Comparison of ENCODE assay signal across 8 mouse cellular contexts in the genomic region with DNA sequence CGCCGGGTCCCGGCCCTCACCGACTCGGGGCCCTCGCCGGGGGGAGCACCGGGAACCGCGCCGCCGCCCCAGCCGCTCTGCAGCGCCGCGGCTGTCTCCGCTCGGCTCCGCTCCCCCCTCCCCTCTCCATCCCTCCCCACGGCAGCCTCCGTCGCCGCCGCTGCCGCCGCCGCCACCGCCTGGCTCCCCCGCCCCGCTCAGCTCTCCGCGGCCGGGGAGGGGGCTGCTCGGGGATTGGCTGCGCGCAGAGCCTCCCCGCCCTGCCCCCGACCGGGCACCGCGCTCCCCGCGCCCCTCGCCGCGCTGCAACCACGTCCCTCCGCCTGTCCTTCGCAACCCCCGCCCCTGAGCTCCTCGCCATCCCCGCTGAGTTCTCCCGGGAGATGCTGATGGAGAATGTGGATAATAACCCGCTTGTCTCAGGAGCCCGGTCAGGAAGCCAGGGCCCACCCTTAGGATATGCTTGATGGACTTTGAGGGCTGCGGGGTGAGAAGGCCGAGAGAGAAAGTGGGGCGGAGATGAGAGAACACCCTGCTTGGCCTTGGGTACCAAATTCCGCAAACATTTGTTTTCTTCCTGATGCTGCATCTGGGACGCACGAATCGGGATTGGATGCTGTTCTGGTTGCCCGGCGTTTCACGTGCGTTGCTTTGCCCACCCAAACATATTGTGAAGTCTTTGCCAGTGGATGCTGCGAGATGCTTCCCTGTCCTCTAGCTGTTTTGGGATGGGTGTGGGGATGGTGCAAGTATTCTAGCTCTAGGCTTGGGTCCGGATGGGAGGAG. TPM values are rescaled to one million over a fixed set of nuclear protein-coding genes. Genes with fewer than 3 reads are reported as not detected.
DNase-seq lines count a peak whose midpoint lies in the region; ATAC-seq and TF ChIP-seq lines count a peak whose summit lies in the region.

Fam131b (minus strand) TSS at position 162 of the 786 bp plus-strand sequence.

- CTCF ChIA-PET in Patski (lab: Charles Lee), result interaction anchor here (0.7 to 2.1 kb wide), 24 partner anchors 8 to 120 kb away, joined by 3 to 15 read pairs (median 4); partner anchors contain the start of genes Clcn1 and Zyx

- no peaks in the 10 kb centered on the region for H3K27me3 ChIP-seq in Patski
- peaks cover 58% of the 10 kb centered on the region for H3K27me3 ChIP-seq in heart, embryonic 13.5 days (replicated peaks)
- peaks cover 34% of the 10 kb centered on the region for H3K27me3 ChIP-seq in lung, embryonic 14.5 days (ENCODE audit: insufficient read depth, low read length)

- ATAC-seq in Patski, result peak; percentile 60
- ATAC-seq in heart, embryonic 13.5 days (ENCODE audit: extremely low read depth, insufficient number of reproducible peaks, low FRiP score, low TSS enrichment), result peak; percentile 21; the same call in 1 of the 2 replicates
- ATAC-seq in lung, embryonic 14.5 days (ENCODE audit: insufficient read depth), result peak; percentile 80

- H3K9me3 ChIP-seq in heart, embryonic 13.5 days, result no peaks in the 10 kb centered on the region
- H3K9me3 ChIP-seq in lung, embryonic 14.5 days (ENCODE audit: low read depth, low read length), result no peaks in the 10 kb centered on the region

- POLR2A ChIA-PET in Patski (lab: Charles Lee), result no interaction called here

- H3K4me2 ChIP-seq in heart, embryonic 13.5 days, result peak within 1 kb of the TSS; percentile 97
- H3K4me2 ChIP-seq in lung, embryonic 14.5 days, result peak within 1 kb of the TSS; percentile 96

- DNase-seq in B cell, adult 2 months, result peak; percentile 25 to 35
- no peak for DNase-seq in Patski (ENCODE audit: low read depth, low spot score)
- DNase-seq in embryo, embryonic 11.5 days (ENCODE audit: low read depth, low spot score), result peak; percentile 23
- peak; percentile 27 to 43 for DNase-seq in kidney, postnatal 4 days
- DNase-seq in lung, embryonic 14.5 days, result peak; percentile 43
- peak; percentile 78 for DNase-seq in retina, postnatal 1 day
- DNase-seq in spleen, postnatal 4 days (ENCODE audit: low spot score in 2 of 2), result no peak

- under 1% methylated on average over 37 of the region's 68 CpGs for WGBS in heart, embryonic 13.5 days
- under 1% methylated on average over 41 of the region's 68 CpGs for WGBS in lung, embryonic 14.5 days

- H3K9ac ChIP-seq in heart, embryonic 13.5 days, result peak within 1 kb of the TSS; percentile 67
- H3K9ac ChIP-seq in lung, embryonic 14.5 days, result peak within 1 kb of the TSS; percentile 50

- in situ Hi-C loops in Patski (cut with MboI; ENCODE audit: low pct_unique_long_range_greater_than_20kb), result loop anchor here (5.0 to 25.0 kb wide), 2 partner anchors 97 to 538 kb away; no protein-coding TSS in a partner anchor

- H3K27ac ChIP-seq in heart, embryonic 13.5 days (replicated peaks), result no peak within 1 kb of the TSS
- H3K27ac ChIP-seq in lung, embryonic 14.5 days (ENCODE audit: low read depth), result no peak within 1 kb of the TSS

- peaks cover 19% of the 10 kb centered on the region for H3K4me1 ChIP-seq in heart, embryonic 13.5 days
- peaks cover 5% of the 10 kb centered on the region; the same call in 1 of the 2 replicates for H3K4me1 ChIP-seq in lung, embryonic 14.5 days (ENCODE audit: insufficient read depth)

- no peak for TF ChIP-seq CTCF in Patski (IDR thresholded peaks at IDR 0.05)
- no peak for TF ChIP-seq CTCF in lung, embryonic 14.5 days (IDR thresholded peaks at IDR 0.05; ENCODE audit: low read depth)

- H3K36me3 ChIP-seq in heart, embryonic 13.5 days, result no peaks in the 10 kb centered on the region
- H3K36me3 ChIP-seq in lung, embryonic 14.5 days (ENCODE audit: insufficient read depth), result no peaks in the 10 kb centered on the region

- peak within 1 kb of the TSS; percentile 67 for H3K4me3 ChIP-seq in heart, embryonic 13.5 days
- H3K4me3 ChIP-seq in lung, embryonic 14.5 days (ENCODE audit: low read depth, low read length), result peak within 1 kb of the TSS; percentile 64

RNA-seq across cellular contexts. Expression of gene Fam131b, which starts in this region (rescaled TPM):
- 0.89 TPM for polyA plus RNA-seq in Patski (2021)
- 0.17 TPM in 2 replicates for polyA plus RNA-seq in heart, embryonic 13.5 days (2015; fragmentation: Nextera tagmentation; extraction: Ambion mirVana)
- polyA plus RNA-seq in lung, embryonic 14.5 days (2014; fragmentation: Nextera tagmentation; extraction: Ambion mirVana), result 0.11 and 0.13 TPM in 2 replicates

Comparison
In these comparisons a context has a peak if more than half of its experiments do, and no peak if none do; other contexts are left out.
1. Peak in ATAC-seq in Patski; RNA of the gene not detected or under 1 TPM.
2. Peak in ATAC-seq, H3K4me3 ChIP-seq, H3K9ac ChIP-seq and H3K4me2 ChIP-seq in heart, embryonic 13.5 days; RNA of the gene not detected or under 1 TPM.
3. Peak in DNase-seq, ATAC-seq, H3K4me3 ChIP-seq, H3K9ac ChIP-seq and H3K4me2 ChIP-seq in lung, embryonic 14.5 days; RNA of the gene not detected or under 1 TPM.
4. DNase-seq: peak in B cell, adult 2 months (2 of 2), embryo, embryonic 11.5 days (single experiment), kidney, postnatal 4 days (2 of 2) and retina, postnatal 1 day (single experiment); none in Patski (single experiment) and spleen, postnatal 4 days (0 of 2).
5. ATAC-seq: peak in every context shown above with its lines; median percentile 80 in lung, embryonic 14.5 days; 60 in Patski; 21 in heart, embryonic 13.5 days.